Mouse (Mus musculus): Measurements from ENCODE around the gene Hoxc13.

Gene Hoxc13

GRCm38 (mm10) chr15:102937036-102937666, 16.2 kb downstream of the Hoxc13 start:
- no peak for DNase-seq

- no peak for DNase-seq
Observed at GRCm38 (mm10) chr15:102939256-102940155, 18.6 kb downstream of the Hoxc13 start.

GRCm38 (mm10) chr15:102942739-102943467, 22.0 kb downstream of the Hoxc13 start:
- no peak for DNase-seq

GRCm38 (mm10) chr15:102943468-102943813, 22.5 kb downstream of the Hoxc13 start:
- DNase-seq: no peak

GRCm38 (mm10) chr15:102945185-102946077, 24.5 kb downstream of the Hoxc13 start:
- DNase-seq: no peak

GRCm38 (mm10) chr15:102947276-102947675, 26.4 kb downstream of the Hoxc13 start:
- DNase-seq: no peak

- DNase-seq: no peak
Observed at GRCm38 (mm10) chr15:102948842-102949241, 27.9 kb downstream of the Hoxc13 start.

GRCm38 (mm10) chr15:102949696-102950095, 28.8 kb downstream of the Hoxc13 start:
- no peak for DNase-seq

GRCm38 (mm10) chr15:102950877-102951276, 30.0 kb downstream of the Hoxc13 start:
- no peak for DNase-seq

- no peak for DNase-seq
Observed at GRCm38 (mm10) chr15:102953561-102953960, 32.7 kb downstream of the Hoxc13 start.

GRCm38 (mm10) chr15:102954192-102955006, 33.5 kb downstream of the Hoxc13 start, which contains the start of gene Hoxc11:
Gene Hoxc11 (plus strand): TSS chr15:102954427.
- no peak for DNase-seq

- no peak for DNase-seq
Observed at GRCm38 (mm10) chr15:102955007-102955382, 34.1 kb downstream of the Hoxc13 start.

- no peak for DNase-seq
Observed at GRCm38 (mm10) chr15:102955833-102956640, 35.1 kb downstream of the Hoxc13 start.

GRCm38 (mm10) chr15:102956906-102957305, 36.0 kb downstream of the Hoxc13 start:
- DNase-seq: no peak

- no peak for DNase-seq
Observed at GRCm38 (mm10) chr15:102959663-102960191, 38.8 kb downstream of the Hoxc13 start.

GRCm38 (mm10) chr15:102961728-102962127, 40.8 kb downstream of the Hoxc13 start:
- no peak for DNase-seq

GRCm38 (mm10) chr15:102962492-102962891, 41.6 kb downstream of the Hoxc13 start:
- DNase-seq: no peak

GRCm38 (mm10) chr15:102963259-102963658, 42.4 kb downstream of the Hoxc13 start:
- DNase-seq: no peak

GRCm38 (mm10) chr15:102963671-102964640, 43.1 kb downstream of the Hoxc13 start:
- DNase-seq: no peak

Measured in thymus, postnatal 25 days (tissue).